Mouse (Mus musculus) left cerebral cortex, adult 11 months (tissue): ENCODE measurements around the gene Asb15.

Experiments
- DNase-seq: peaks from one replicate; pipeline ENCODE4 v3.0.0; 2022; ENCODE audit warnings: low spot score

The Asb15 gene

DNA sequence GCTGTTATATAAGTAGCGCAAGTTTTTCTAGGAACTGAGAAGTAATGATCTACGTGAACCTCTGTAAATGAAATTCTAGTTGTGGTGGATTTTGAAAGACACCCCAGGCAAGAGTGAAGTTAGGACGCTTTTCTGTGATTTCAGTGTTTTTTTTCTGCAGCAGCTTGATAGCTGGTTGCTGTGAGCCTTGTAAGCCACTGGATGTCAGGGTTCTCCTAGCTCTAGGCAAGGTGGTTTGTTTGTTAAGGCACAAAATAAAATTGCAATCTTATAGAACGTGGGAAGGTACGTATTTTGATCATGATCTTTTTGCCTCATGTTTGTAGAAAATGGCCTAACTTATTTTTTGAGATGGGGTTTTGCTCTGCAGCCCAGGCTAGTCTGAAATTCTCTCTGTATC is 41.0 kb downstream of the Asb15 start:
- no peak for DNase-seq

DNA sequence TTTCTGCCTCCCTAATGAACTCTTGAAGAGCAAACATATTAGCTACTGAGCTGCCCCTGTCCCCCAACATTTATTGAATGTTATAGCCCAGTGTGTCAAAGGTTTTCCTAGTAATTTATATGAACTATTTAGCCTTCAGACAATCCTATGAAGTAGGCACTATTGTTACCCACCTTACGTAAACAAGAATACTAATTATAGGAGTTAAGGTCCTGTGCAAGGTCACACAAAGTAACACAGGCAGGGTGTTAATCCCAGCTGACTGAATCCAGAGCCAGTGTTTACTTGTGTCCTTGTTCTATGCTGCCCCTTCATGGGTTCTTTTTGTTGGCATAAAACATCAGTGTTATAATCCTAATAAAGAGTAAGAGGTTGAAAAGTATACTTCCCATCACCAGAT is 41.8 kb downstream of the Asb15 start:
- DNase-seq, result no peak

DNA sequence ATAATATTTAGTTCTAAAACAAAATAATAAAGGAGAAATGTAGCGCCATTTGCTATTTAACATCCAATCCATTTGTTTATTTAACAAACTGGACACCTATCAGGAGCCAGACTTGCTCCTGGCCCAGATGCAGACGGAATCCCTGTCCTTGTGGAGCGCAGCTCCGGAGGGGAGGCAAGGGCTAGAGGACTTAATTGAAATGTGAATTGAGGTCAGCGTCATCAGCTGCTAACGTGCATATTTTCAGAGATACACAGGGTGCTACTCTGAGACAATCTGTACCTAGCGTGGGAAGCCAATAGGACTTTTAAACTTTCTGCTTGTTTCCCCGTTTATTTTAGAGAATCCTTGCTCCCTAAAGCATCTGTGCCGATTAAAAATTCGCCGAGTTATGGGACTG is 42.3 kb downstream of the Asb15 start:
- DNase-seq, result no peak

DNA sequence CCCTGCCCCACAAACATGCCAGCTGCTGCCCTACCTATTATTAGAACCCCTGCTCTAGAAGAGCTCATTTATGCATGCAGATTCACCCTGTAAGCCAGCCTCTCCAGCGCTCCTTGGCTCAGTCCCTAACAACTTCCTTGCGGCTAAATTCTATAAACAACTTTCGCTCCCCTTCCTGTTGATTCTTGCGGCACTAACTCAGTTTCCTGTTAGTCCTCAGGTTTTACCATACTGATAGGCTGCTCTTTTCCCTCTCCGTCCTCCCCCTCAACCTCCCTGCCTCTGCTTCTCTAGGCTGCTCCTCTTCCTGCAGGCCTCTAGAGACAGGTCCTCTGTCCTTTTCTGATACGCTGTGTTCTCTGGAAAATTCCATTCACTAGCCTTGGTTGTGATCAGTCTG is 43.2 kb downstream of the Asb15 start:
- no peak for DNase-seq

DNA sequence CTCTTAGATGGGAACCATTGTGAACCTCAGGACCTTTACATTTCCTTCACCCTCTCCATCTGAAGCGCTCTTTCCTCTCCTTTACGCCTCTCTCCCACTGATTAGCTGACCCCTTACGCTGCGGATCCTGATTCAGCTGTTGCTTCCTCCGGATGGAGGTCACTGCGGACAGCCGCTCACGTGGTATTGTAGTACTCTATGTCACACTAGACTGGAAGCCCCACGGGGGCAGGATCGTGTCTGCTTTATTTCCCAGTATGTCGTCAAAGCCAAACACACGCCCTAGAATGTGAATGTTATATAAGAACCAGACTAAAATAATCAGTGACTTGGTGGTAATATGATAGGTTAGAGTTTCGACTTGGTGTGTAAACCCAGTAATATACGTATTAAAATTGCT is 44.5 kb downstream of the Asb15 start:
- DNase-seq, result no peak

DNA sequence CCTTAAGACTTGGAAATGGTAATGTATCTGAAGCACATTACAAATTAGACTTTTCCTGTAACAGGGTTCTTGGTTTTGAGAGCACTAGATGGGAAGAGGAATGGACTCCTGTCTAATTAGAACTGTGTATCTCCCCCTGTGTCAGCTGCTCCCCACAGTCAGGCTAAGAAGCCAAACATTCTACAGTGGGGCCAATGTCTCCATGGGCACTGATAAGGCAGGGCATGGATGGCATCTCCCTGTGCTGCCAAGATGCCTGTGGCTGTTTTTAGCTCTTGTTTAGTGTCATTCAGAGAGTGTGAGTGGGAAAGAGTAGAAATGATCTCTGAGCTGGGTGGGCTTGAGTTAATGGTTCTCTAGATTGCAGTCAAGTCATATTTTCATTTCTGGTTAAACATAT is 45.4 kb downstream of the Asb15 start:
- no peak for DNase-seq

DNA sequence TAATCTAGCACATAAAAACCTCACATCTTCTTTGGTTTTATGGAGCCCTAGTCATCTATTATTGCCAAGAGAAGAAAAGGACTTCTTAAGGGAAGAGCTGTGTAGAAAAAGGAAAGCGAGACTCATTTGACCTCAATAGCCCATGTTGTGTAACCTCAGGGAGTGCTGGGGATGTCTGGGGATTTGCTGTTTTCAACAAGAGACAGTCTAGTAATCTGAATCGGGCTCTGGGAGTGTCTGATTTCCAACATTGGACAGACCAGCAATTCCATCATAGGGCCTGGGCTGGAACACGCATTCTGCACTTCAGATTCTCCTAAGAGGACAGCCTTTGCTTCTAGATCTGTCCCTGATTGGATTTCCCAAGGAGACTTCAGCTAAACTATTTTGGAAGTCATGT is 55.5 kb downstream of the Asb15 start:
- no peak for DNase-seq

DNA sequence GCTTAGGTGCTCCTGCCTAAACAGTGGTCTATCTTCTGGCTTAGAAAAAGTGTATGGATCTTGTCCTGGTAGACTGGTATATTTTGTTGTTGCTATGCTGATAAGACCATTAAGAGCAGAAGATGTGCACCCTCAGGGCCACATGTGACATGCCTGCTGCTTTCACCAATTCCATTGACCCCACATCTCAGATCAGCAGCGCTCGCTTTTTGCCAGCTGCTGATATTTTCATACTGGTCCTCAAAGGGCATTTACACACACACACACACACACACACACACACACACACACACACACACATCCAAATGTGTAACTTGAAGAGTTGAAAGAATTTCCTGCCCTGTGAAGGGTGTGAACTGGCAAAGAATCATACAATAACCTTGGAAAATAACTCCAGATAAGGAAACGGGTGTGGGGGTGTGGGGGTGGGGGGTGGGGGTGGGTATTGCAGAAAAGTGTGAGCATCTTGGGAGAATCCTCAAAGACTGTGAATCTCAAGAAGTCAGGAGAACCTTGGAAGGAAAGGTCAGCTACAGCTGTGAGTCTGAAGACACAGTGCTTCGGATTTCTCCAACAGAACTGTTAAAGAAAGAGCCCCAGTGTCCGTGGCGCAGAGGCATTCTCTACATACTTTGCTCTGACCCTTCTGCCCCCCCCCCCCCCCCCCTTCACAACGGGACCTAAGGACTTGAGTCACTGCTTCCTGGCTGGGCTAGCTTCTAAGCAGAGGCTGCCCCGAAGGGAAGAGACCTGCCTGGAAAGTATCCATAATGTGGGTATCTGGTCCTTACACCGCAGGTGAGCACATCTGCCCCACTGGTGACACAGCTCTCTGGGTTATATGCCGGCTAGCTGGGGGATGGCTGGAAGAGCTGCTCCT is 57.7 kb downstream of the Asb15 start:
- DNase-seq, result no peak

DNA sequence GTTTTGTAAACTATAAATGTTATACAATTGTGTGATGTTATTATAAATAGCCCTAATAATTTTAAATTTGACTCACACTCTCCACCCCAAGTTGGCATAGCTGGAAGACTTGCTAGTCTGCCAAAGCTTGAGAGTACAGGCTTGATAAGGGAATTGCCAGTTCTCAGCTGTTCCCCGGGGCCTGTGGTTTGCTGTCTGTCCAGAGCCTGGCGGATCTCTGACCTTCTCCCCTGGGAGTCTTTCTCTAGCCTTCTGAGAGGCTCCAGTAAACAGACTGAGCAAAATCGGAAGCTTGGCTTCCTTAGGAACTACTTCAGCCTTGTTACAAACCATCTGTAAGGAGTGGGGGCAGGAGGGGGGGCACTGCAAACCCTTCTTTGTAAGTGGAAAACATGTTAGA is 58.9 kb downstream of the Asb15 start:
- DNase-seq, result no peak

DNA sequence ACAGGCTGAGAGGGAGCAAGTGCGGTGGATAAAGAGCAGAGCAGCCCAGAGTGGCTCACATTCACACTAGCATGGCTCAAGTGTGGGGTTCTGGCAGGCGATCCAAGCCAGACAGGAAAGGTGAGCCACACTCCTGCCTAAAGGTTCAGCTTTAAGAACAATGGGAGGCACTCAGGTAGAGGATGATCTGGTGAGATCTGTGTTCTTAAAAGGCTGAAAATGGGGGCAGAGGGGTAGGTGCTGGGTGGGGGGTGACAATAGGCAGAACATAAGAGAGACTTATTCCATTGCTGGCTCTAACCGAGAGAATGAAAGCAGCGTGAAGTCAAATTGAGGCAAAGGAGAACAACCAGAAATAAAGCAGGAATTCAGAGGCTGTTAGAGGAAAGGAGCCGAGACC is 62.3 kb downstream of the Asb15 start:
- no peak for DNase-seq

DNA sequence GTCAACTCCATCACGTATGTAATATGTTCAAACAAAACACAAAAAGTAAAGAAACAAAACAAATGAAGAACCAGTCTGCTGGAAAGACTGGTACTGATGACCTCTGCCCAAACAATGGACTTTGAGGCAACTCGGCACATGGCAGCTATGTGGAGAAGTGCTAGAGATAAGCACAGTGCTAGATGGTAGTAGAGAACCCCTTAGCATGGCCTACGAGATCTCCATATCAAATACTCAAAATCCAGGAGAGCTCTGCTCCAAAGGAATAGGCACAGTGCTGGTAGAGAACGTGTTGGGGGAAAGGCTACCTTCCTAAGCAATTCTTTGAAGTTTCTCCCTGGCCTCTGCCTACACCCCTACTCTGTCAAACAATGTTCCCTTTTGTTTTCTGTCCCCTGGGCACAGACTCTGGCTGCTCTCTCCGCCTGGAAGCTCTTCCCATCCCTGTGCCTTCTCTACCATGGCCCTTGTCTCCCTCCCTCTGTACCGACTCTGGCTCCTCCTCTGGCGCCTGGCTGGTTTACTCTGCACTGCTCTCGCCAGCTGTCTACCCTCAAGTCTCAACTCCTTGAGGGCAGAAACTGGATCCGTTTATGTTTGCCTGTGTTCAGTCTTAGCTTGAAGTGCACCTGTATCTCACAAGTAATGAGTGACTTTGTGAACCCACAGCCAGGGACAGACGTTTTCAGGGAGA is 63.7 kb downstream of the Asb15 start:
- no peak for DNase-seq

DNA sequence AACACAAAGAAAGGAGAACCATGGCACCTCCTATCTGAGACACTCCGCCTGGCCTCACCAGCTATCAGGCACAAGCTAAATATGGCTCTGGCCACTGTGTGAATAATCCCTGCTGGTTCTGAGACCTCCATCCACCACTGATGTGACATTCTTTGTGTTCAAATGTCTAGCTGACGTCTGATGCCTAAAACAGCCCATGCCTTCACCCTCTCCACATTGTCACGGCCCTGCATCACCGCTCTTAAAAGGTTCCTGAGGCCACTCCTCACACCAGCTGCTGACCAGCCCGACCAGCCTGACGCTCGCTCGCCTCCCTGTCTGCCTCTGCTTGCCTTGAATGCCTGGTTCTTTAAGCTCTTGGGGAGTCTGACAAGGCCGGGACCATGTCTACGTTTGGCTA is 69.6 kb downstream of the Asb15 start, which contains the start of gene Lmod2:
Gene Lmod2 (plus strand): TSS at position 263 of the 400 bp plus-strand sequence.
- no peak for DNase-seq

DNA sequence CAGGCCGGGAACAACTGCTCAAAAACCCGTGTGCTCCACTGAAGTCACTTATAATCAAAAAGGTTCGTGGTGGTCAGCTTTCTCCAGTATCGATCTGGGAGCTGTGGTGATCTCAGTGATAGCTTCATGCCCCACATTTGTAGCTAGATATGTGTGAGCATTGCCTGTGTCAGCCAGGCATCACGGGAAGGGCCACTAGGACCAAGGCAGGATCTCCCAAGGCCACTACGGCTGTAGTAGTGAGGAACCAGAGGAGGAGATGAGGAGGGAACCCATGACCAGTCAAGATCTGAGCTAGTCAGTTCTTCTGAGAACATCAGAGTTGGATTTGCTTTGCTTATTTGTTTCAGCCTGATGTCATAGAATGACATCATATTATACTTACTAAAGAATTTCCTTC is 71.2 kb downstream of the Asb15 start:
- no peak for DNase-seq

DNA sequence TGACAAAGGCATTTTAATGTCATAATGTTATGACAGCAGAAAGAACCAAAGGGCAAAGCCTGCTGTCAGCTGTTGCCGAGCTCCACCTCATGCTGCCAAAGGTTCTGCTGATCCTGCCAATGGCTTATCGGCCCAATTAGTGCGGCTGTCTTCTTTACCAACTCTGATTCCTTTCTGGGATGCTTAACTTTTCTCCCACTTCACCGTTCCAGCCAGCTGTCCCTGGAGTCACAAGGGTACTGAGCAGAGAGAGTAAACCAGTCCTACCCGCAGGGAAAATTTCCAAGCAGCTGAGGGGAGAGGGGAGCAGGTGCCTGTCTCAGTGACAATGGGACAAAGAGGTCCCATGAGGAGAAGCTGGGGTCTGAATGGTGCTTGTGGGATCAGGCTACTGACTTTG is 71.7 kb downstream of the Asb15 start:
- no peak for DNase-seq

DNA sequence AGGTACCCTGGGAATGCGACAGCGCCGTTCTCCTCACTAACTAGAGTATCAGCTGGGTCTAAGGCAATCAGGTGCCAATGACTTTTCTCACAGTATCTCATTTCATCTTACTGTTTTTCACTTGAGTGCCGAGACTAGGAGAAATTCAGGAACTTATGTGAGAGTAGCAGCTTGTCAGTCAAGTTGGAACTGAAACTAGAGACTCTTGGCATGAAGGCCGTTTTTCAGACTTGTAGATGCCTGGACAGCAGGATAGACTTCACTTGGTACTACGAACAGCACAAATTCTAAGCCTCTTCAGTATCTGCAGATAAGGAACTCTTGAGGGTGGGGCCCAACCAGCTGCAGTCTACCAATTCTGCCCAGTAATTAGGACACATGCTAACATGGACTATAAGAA is 72.2 kb downstream of the Asb15 start:
- no peak for DNase-seq

DNA sequence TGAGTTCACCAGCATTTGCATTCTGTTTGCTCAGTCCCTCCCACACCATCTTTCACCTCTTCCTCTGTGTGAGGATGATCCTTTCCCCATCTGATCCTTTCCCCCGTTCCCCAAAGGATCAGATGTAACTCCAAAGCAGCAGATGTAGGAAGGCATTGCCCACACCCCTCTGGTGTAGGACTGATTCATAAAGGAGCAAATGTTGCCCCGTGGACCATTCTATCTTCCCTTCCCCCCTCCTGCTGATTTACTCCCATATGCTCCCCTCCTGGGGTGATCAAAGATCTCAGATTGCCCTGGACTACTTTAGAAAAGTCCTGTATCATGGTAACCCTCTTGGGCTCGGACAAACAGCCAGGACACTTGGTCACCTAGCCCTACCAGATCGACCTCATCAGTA is 72.8 kb downstream of the Asb15 start:
- no peak for DNase-seq

DNA sequence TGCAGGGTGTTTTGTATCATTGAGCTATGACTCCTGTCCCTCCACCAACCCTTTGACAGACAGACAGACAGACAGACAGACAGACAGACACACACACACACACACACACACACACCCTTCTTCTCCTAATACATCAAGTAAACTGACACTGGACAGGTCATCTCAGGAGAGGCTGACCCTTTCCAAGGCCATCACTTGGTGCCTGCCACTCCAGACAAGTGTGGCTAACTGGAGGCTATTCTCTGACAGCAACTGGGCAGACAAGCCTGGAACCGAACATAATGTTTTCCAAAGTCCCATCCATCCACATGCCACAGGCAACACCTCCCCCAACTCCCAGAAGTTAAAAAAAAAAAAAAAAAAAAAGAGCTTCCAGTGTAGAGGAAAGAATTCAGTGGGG is 73.7 kb downstream of the Asb15 start:
- no peak for DNase-seq

DNA sequence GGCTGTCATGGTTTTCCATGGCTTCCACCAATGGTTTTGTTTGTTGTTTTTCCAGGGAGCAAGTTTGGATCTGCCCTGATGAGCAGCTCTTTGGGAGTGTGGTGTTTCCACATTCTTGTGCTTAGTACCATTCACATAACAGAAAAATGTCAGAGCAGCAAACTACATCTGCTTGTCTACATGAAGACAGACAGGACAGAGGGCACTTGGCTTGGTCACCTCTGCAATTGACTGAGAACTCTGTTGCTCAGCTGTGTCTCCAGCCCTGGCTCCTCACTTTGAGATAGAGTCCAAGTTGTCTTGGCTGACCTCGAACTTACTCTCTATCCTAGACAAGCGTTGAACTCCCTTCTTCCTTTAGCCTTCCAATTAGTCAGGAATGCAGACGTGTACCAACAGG is 74.4 kb downstream of the Asb15 start:
- no peak for DNase-seq

DNA sequence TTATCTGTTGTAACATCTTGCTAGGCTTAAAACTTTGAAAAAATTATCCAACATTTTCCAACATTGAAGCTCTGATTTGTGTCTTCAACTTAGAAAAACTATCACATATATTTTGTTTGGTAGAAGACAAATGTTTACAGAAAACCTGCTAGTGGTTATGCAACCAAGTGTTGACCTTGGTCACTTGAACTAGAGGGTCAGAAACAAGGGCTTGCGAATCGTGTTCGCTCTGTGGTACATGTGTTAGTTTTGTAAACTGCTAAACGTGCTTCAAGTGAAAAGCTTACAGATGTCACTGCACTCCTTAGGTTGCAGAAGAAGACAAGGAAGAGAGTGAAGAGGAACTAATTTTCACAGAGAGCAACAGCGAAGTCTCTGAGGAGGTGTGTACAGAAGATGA is 75.0 kb downstream of the Asb15 start:
- DNase-seq, result no peak

DNA sequence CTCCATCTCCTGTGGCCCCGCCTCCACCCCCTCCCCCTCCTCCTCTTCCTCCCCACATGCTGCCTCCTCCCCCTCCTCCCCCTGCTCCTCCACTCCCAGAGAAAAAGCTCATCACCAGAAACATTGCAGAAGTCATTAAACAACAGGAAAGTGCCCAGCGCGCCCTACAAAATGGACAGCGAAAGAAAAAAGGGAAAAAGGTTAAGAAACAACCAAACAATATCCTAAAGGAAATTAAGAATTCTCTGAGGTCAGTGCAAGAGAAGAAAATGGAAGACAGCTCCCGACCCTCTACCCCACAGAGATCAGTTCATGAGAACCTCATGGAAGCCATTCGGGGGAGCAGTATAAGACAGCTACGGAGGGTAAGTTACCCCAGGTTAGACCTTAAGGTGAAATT is 76.3 kb downstream of the Asb15 start:
- DNase-seq, result no peak

DNA sequence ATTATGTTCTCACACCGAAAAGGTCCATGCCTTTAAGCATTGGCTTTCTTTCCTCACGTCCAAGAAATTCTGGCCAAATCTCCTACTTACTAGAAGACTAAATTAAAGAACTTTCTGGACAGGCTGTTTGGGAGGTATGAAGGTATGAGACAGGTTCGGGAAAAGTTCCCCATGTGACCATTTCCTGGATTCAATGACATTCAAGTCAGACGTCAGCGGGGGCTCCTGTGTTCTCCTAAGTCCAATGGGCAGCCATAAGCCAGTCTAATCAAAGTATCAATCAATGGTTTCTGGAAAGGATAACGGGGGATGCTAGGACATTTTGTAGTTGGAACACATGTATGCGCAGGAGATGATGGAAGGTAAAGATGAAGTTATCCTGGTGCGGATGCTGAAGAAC is 77.7 kb downstream of the Asb15 start:
- DNase-seq, result no peak

DNA sequence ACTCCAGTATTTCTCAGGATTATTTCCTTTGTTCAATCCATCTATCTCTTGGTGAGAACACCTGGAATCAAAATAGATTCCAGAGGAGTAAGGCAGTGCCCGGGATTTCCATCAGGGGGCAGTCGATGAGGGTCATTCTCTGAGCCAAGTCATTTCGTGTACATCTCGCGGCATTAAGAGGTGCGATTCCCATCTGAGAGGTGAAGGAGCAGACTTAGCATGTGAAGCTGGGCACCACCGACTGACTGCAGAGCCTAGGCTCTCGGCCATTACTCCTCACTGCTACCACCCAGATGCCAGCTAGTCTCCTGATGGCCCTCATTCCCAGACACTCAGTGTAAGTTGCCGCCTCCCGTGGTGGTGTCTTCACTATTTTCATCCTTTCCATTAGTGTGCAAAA is 78.6 kb downstream of the Asb15 start:
- no peak for DNase-seq

DNA sequence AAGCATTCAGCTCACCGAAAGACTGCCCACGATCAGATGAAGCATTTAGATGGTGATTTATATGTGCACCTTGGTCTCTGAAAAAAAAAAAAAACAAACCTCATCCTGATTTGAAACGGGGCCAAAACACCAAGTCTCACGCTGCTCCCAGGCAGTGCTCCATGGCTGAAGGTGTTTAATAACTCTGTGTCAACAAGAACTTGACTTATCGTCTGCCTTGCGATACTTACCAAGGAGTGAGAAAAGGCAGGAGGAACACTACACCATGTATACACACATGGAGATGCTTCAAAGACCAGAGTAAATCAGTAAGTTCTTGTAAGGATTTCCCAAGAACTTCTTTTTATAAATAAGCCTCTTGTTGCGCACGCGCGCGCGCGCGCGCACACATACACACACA is 79.6 kb downstream of the Asb15 start:
- DNase-seq, result no peak

DNA sequence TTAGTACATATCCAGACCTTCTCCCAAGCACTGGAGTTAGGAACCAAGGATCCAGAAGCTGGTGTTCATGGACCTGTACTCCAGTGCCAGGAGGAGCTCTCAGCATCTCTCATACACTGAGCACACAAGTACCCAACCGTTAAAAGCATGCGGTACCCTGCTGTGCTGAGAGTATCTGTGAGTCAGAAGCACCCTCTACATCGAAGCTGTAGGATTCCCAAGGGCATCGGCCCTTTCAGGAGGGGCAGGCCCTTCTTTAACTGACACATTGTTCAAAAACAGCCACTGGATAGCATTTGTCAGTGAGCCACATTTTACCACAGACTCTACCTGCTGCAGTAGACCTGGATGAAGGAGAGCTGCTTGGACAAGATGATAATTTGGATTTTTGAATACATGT is 80.2 kb downstream of the Asb15 start:
- DNase-seq, result no peak
